Mouse (Mus musculus) heart, embryonic 12.5 days (tissue): ENCODE results near the gene Tmem125. TPM values are rescaled to one million over a fixed set of nuclear protein-coding genes. Genes with fewer than 3 reads are reported as not detected.
A peak's percentile ranks its signal among the peaks of the same experiment; 100 is the strongest.
"Not testable (repeated sequence)": the region's sequence is repeated elsewhere in the genome, so short reads cannot be mapped to it uniquely, and the experiment has no call there.

Experiments used
- ATAC-seq: fragments of 200-750 bp; cut with Nextera tagmentation; 2 replicates; pipeline ENCODE4 v1.8.0; 2017; ENCODE audit warnings: moderate TSS enrichment, moderate library complexity; ENCODE audit not compliant: insufficient number of reproducible peaks, low FRiP score
- H3K27ac ChIP-seq: fragments of 300-500 bp; sonication (generic); 2 replicates; pipeline ENCODE4 v1.5.1; 2016; ENCODE audit warnings: mild to moderate bottlenecking, moderate library complexity; ENCODE audit not compliant: poor library complexity, severe bottlenecking
- H3K27me3 ChIP-seq: fragments of 300-500 bp; sonication (generic); replicated peaks from 2 replicates; pipeline ENCODE4 v1.6.1; 2016; ENCODE audit warnings: mild to moderate bottlenecking, moderate library complexity
- H3K36me3 ChIP-seq: fragments of 300-500 bp; sonication (generic); 2 replicates; pipeline ENCODE4 v1.6.1; 2016; ENCODE audit warnings: mild to moderate bottlenecking, moderate library complexity
- H3K4me1 ChIP-seq: fragments of 300-500 bp; sonication (generic); replicated peaks from 2 replicates; pipeline ENCODE4 v1.6.1; 2016; ENCODE audit warnings: mild to moderate bottlenecking
- H3K4me2 ChIP-seq: fragments of 300-500 bp; sonication (generic); 2 replicates; pipeline ENCODE4 v1.6.1; 2016; ENCODE audit warnings: mild to moderate bottlenecking, moderate library complexity
- H3K4me3 ChIP-seq: fragments of 300-500 bp; sonication (generic); 2 replicates; pipeline ENCODE4 v1.5.1; 2016; ENCODE audit warnings: mild to moderate bottlenecking
- H3K9ac ChIP-seq: fragments of 300-500 bp; sonication (generic); 2 replicates; pipeline ENCODE4 v1.6.1; 2016; ENCODE audit warnings: mild to moderate bottlenecking, moderate library complexity
- H3K9me3 ChIP-seq: fragments of 300-500 bp; sonication (generic); replicated peaks from 2 replicates; pipeline ENCODE4 v1.6.1; 2016; ENCODE audit warnings: mild to moderate bottlenecking, moderate library complexity
- WGBS: fragments of 180-500 bp; shearing (Covaris S2); methylation state at CpG from one replicate; pipeline ENCODE4 v1.1.7; 2016; 5-methylcytosine and 5-hydroxymethylcytosine counted together
- polyA plus RNA-seq: library from polyadenylated mRNA; unstranded; fragments of >200 nt; fragmentation: Nextera tagmentation; extraction: Ambion mirVana; gene quantifications from 2 replicates; pipeline ENCODE4 v1.2.1, GENCODE M21; 2016

Tmem125 gene
- polyA plus RNA-seq, 1 experiment from 2014 or later, result 0.18 TPM

DNA sequence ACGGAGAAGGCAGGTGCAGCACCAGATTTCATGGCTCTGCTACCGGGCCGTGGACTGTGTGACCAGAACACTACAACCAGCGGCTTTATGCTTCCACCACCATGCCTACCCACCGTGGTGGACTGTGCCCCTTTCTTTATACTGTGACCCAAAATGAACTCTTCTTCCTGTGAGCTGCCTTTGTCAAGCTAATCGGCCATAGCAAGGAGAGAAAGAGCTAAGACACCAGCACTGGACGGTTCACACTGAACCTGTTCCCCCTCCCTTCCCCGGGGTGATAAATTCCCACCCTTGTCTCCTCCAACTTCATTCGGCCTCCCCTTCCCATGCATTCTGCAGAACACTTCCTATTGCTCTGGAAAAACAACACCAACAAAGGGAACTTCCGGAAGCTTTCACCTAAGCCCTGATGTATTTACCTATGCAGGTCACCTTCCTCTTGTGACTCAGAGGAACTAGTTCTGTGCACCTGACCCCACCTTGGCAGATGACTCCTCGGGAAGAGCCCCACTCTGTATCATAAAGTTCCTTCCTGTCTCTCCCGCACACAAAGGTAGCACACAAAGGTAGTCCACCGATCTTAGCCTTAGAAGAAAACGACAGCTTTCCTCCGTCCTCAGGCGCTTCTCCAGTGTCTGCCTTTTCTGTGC lies 26.2 kb downstream of the Tmem125 start:
- 39% methylated on average over 16 of the region's 16 CpGs for WGBS
- peaks cover 20% of the 10 kb centered on the region for H3K4me1 ChIP-seq
- peaks cover 15% of the 10 kb centered on the region; the same call in 1 of the 2 replicates for H3K27me3 ChIP-seq
- no peaks in the 10 kb centered on the region for H3K9me3 ChIP-seq
- no peak overlapping the region for H3K4me3 ChIP-seq
- no peak overlapping the region for H3K9ac ChIP-seq
- H3K27ac ChIP-seq, result no peak overlapping the region
- peak overlapping the region; percentile 50 for H3K4me2 ChIP-seq
- H3K36me3 ChIP-seq, result no peaks in the 10 kb centered on the region
- no peak; the same call in 1 of the 2 replicates for ATAC-seq

DNA sequence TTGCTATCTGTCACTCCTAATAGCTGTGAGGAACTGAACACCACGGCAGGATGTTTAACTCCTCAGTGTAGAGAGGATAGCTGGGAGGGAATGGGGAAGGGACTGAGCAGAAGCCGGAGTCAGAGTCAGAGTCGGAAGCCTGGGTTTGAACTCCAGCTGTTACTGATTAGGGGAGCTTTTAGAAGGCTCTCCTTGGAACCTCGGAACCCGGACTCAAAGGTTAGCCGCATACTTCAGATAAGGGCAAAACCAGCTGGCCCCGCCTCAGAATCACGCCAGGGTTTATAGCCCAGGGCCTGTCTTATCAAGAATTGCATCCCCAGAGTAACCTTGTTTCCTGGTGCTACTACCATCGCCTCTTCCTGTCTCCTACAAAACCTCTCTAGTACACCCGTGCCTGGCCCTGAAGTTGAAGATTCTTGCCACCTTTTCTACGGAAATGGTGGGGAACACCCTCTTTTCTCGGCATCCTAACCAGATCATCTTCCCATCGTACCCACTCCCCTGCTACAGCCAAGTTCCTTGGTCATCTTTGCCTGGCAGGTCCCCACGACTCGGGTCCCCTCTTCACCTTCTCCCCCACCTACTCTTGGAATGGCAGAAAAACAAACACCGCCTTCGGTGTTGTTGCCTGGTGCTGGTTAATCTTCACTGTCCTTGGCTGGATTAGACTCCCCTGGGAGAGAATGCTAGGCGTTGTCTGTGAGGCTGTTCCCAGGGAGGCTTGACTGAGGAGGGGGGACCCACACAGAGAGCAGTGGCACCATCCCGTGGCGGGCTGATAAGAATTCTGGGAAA lies 26.9 kb downstream of the Tmem125 start:
- ATAC-seq, result peak; percentile 42; the same call in 1 of the 2 replicates
- H3K36me3 ChIP-seq, result no peaks in the 10 kb centered on the region
- H3K27me3 ChIP-seq, result peaks cover 15% of the 10 kb centered on the region; the same call in 1 of the 2 replicates
- H3K4me1 ChIP-seq, result peaks cover 20% of the 10 kb centered on the region
- no peak overlapping the region for H3K27ac ChIP-seq
- peak overlapping the region; percentile 50 for H3K4me2 ChIP-seq
- H3K9ac ChIP-seq, result no peak overlapping the region
- WGBS, result 4% methylated on average over 20 of the region's 20 CpGs
- H3K4me3 ChIP-seq, result peak overlapping the region; percentile 5; the same call in 1 of the 2 replicates
- no peaks in the 10 kb centered on the region for H3K9me3 ChIP-seq

DNA sequence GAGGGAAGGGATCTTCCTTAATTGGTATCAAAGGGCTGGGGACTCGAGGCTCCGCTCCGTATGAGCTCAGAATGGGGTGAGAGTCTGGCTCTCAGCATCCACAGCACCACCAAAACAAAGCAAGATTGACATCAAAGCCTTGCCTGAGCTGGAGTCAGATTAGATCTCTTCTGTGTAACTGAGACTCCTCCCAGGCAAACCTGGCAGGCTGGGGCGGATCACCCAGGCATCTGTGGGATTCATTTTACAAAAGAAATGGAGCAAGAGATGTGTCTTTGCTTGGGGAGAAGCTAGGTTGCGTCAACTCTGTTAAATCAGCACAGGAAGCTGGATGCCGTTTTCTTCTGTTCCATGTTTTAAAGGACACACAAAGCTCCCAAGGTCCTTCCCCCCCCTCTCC lies 34.8 kb downstream of the Tmem125 start:
- Histone ChIP-seq H3K9me3 (no peaks in the 10 kb centered on the region), H3K27ac (no peak overlapping the region), H3K4me2 (no peak overlapping the region), H3K4me3 (no peak overlapping the region), H3K9ac (no peak overlapping the region), H3K27me3 (no peaks in the 10 kb centered on the region), H3K36me3 (no peaks in the 10 kb centered on the region), H3K4me1 (0 out of 2 replicates have a peak, but pooled peaks cover 3% of the 10 kb centered on the region)
- no peak for ATAC-seq
- WGBS, result 22% methylated on average over 6 of the region's 6 CpGs

DNA sequence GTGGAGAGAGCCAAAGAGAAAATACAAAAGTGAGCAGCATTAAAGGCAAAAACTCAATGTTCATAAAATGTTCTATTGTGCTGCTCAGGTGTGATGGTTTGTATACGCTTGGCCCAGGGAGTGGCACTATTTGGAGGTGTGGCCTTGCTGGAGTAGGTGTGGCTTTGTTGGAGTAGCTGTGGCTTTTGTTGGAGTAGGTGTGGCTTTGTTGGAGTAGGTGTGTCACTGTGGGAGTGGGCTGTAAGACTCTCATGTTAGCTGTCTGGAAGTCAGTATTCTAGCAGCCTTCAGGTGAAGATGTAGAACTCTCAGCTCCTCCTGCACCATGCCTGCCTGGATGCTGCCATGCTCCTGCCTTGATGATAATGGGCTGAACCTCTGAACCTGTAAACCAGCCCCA lies 36.7 kb downstream of the Tmem125 start:
- not testable (repeated sequence) for H3K4me2 ChIP-seq, H3K27me3 ChIP-seq, H3K9ac ChIP-seq, H3K36me3 ChIP-seq, H3K27ac ChIP-seq, H3K4me3 ChIP-seq, H3K4me1 ChIP-seq, ATAC-seq, H3K9me3 ChIP-seq
- WGBS, result 74% methylated on average over 1 of the region's 1 CpGs

DNA sequence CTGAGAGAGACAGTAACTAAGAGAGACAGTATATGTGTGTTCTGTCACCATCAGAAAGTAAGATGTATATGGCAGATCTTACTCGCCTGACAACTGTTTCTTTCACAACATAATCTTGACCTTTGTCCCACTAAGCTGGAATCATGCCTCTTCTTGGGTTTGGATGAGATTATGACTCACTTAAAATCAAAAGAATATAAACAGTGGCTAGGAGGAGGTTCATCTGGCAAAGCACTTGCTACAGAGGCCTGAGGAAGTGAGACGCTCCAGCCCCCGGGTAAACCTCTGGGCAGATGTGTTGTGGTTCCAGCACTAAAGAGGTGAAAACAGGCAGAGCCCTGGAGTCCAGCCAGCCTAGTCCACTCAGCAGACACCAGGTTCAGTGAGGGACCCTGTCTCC lies 38.3 kb downstream of the Tmem125 start:
- H3K27ac ChIP-seq, result no peak overlapping the region
- H3K4me3 ChIP-seq, result no peak overlapping the region
- H3K27me3 ChIP-seq, result no peaks in the 10 kb centered on the region
- ATAC-seq, result no peak
- WGBS, result 57% methylated on average over 3 of the region's 3 CpGs
- H3K36me3 ChIP-seq, result no peaks in the 10 kb centered on the region
- H3K4me1 ChIP-seq, result no peaks in the 10 kb centered on the region
- no peak overlapping the region for H3K9ac ChIP-seq
- no peaks in the 10 kb centered on the region for H3K9me3 ChIP-seq
- H3K4me2 ChIP-seq, result no peak overlapping the region

DNA sequence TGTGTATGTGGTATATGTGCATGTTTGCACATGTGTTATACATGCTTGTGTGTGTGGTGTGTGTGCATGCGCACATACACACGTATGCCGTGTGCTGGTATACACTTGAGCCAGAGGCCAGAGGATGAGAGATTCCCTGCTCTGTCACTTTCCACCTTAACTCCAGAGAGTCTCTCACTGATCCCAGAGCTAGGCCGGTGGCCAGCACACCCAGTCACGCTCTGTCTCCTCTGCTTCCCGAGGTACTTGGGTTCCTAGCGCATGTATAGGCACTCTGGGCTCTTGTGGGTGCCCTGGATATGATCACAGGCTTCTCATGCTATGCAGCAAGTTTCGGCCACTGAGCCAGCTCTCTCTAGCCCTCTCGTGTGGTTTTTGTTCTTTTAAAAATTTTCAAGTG lies 43.1 kb downstream of the Tmem125 start:
- 71% methylated on average over 9 of the region's 9 CpGs for WGBS
- H3K27ac ChIP-seq, result no peak overlapping the region
- ATAC-seq, result no peak

DNA sequence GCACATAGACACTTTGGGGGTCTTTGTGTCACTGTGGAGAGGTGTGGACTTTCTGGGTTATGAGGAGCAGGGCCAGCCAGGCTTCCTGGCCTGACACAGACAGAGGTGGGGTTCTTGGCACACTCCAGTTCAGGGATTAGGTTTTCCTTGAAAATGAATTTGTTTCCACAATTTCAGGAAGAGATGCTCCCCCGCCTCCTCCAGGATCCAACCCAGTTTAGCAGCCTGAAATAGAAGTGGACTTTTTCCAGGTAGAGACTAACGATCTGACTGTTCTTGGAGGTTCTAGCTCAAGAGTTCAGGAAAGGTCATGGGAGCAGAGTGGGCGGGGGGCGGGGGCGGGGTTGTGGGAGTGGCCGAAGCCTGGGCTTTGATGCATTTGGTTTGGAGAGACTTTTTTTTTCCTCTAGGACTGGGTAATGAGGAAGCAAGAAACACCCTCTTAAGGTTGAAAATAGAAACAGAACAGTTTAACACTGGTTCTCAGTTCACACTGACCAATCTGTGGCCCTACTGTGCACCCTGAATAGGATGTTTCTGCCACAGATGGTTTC lies 43.6 kb downstream of the Tmem125 start:
- no peaks in the 10 kb centered on the region for H3K36me3 ChIP-seq
- 48% methylated on average over 6 of the region's 6 CpGs for WGBS
- H3K4me3 ChIP-seq, result no peak overlapping the region
- H3K9me3 ChIP-seq, result no peaks in the 10 kb centered on the region
- no peak for ATAC-seq
- H3K4me1 ChIP-seq, result no peaks in the 10 kb centered on the region
- H3K9ac ChIP-seq, result no peak overlapping the region
- 0 out of 2 replicates have a peak, but pooled peaks cover 2% of the 10 kb centered on the region for H3K27me3 ChIP-seq
- no peak overlapping the region for H3K27ac ChIP-seq
- H3K4me2 ChIP-seq, result no peak overlapping the region

More for the DNA sequence above, 43.1 kb downstream of the Tmem125 start:
- no peaks in the 10 kb centered on the region for H3K4me1 ChIP-seq
- no peak overlapping the region for H3K4me2 ChIP-seq
- 0 out of 2 replicates have a peak, but pooled peaks cover 2% of the 10 kb centered on the region for H3K27me3 ChIP-seq
- no peaks in the 10 kb centered on the region for H3K9me3 ChIP-seq
- no peak overlapping the region for H3K9ac ChIP-seq
- H3K36me3 ChIP-seq, result no peaks in the 10 kb centered on the region
- H3K4me3 ChIP-seq, result no peak overlapping the region

Other genes starting within 250 kb of the Tmem125 start
- gene Szt2, start 134.8 kb downstream of the Tmem125 start, polyA plus RNA-seq, result 6.7 and 8.5 TPM in 2 replicates
- gene Med8, start 134.7 kb downstream of the Tmem125 start, polyA plus RNA-seq, result 79.7 and 81.3 TPM in 2 replicates
- 52.2 and 57.1 TPM in 2 replicates for gene Elovl1, start 116.0 kb downstream of the Tmem125 start, polyA plus RNA-seq
- 157 and 163 TPM in 2 replicates for gene Cdc20, start 106.7 kb downstream of the Tmem125 start, polyA plus RNA-seq
- 2.9 and 3.9 TPM in 2 replicates for gene Mpl, start 86.5 kb downstream of the Tmem125 start, polyA plus RNA-seq
- gene Tie1, start 54.0 kb downstream of the Tmem125 start, polyA plus RNA-seq, result 65.8 and 69.4 TPM in 2 replicates
- gene 2610528J11Rik, start 17.0 kb downstream of the Tmem125 start, polyA plus RNA-seq, result 0.27 and 0.31 TPM in 2 replicates
- gene Cfap57, start 76.7 kb upstream of the Tmem125 start, polyA plus RNA-seq, result 0.76 and 0.80 TPM in 2 replicates
- 96.7 and 103 TPM in 2 replicates for gene Ebna1bp2, start 76.8 kb upstream of the Tmem125 start, polyA plus RNA-seq
- gene Olfr62, start 114.9 kb upstream of the Tmem125 start, polyA plus RNA-seq, result not detected in 2 replicates
- not detected in 2 replicates for gene Olfr1342, start 148.7 kb upstream of the Tmem125 start, polyA plus RNA-seq
- not detected in 2 replicates for gene Olfr1341, start 159.5 kb upstream of the Tmem125 start, polyA plus RNA-seq
- gene Olfr1340, start 176.1 kb upstream of the Tmem125 start, polyA plus RNA-seq, result not detected in 2 replicates
- gene Olfr1339, start 188.1 kb upstream of the Tmem125 start, polyA plus RNA-seq, result not detected in 2 replicates
- not detected in 2 replicates for gene Olfr1338, start 214.7 kb upstream of the Tmem125 start, polyA plus RNA-seq
- not detected in 2 replicates for gene Olfr1337, start 238.5 kb upstream of the Tmem125 start, polyA plus RNA-seq